Mouse (Mus musculus): ENCODE measurements around the gene Zcchc2. TPM values are rescaled to one million over a fixed set of nuclear protein-coding genes. Genes with fewer than 3 reads are reported as not detected.

The Zcchc2 gene
- total RNA-seq, 2 experiments from 2014 or later = 5.1 to 8.4 TPM

- no peak for ATAC-seq (replicated peaks; ENCODE audit: low FRiP score, poor library complexity, severe bottlenecking)
Measured at GRCm38 (mm10) chr1:105984172-105984571, 6.0 kb upstream of the Zcchc2 start.

GRCm38 (mm10) chr1:105988171-105988570 lies 2.0 kb upstream of the Zcchc2 start:
- no peak for ATAC-seq (replicated peaks; ENCODE audit: low FRiP score, poor library complexity, severe bottlenecking)

GRCm38 (mm10) chr1:105988903-105989639 lies 1.1 kb upstream of the Zcchc2 start:
- no peak for ATAC-seq (replicated peaks; ENCODE audit: low FRiP score, poor library complexity, severe bottlenecking)

- ATAC-seq (replicated peaks; ENCODE audit: low FRiP score, poor library complexity, severe bottlenecking) = no peak
Measured at GRCm38 (mm10) chr1:105989640-105989984, 594 bp upstream of the Zcchc2 start.

- ATAC-seq (replicated peaks; ENCODE audit: low FRiP score, poor library complexity, severe bottlenecking) = peak; percentile 7; the same call in 1 of the 2 replicates
Measured at GRCm38 (mm10) chr1:105990911-105991761, 930 bp downstream of the Zcchc2 start.

- no peak for ATAC-seq (replicated peaks; ENCODE audit: low FRiP score, poor library complexity, severe bottlenecking)
Measured at GRCm38 (mm10) chr1:105991931-105992837, 2.0 kb downstream of the Zcchc2 start.

GRCm38 (mm10) chr1:105993196-105993595 lies 3.0 kb downstream of the Zcchc2 start:
- ATAC-seq (replicated peaks; ENCODE audit: low FRiP score, poor library complexity, severe bottlenecking) = no peak

GRCm38 (mm10) chr1:105993601-105994209 lies 3.5 kb downstream of the Zcchc2 start:
- ATAC-seq (replicated peaks; ENCODE audit: low FRiP score, poor library complexity, severe bottlenecking) = peak; percentile 76

GRCm38 (mm10) chr1:105995966-105996365 lies 5.8 kb downstream of the Zcchc2 start:
- ATAC-seq (replicated peaks; ENCODE audit: low FRiP score, poor library complexity, severe bottlenecking) = no peak

- no peak for ATAC-seq (replicated peaks; ENCODE audit: low FRiP score, poor library complexity, severe bottlenecking)
Measured at GRCm38 (mm10) chr1:105997282-105997681, 7.1 kb downstream of the Zcchc2 start.

GRCm38 (mm10) chr1:105999802-106000201 lies 9.6 kb downstream of the Zcchc2 start:
- no peak for ATAC-seq (replicated peaks; ENCODE audit: low FRiP score, poor library complexity, severe bottlenecking)

GRCm38 (mm10) chr1:106007581-106007980 lies 17.4 kb downstream of the Zcchc2 start:
- no peak for ATAC-seq (replicated peaks; ENCODE audit: low FRiP score, poor library complexity, severe bottlenecking)

GRCm38 (mm10) chr1:106011097-106011496 lies 20.9 kb downstream of the Zcchc2 start:
- no peak for ATAC-seq (replicated peaks; ENCODE audit: low FRiP score, poor library complexity, severe bottlenecking)

- no peak for ATAC-seq (replicated peaks; ENCODE audit: low FRiP score, poor library complexity, severe bottlenecking)
Measured at GRCm38 (mm10) chr1:106013759-106014158, 23.6 kb downstream of the Zcchc2 start.

GRCm38 (mm10) chr1:106016262-106016661 lies 26.1 kb downstream of the Zcchc2 start:
- ATAC-seq (replicated peaks; ENCODE audit: low FRiP score, poor library complexity, severe bottlenecking) = no peak

- no peak for ATAC-seq (replicated peaks; ENCODE audit: low FRiP score, poor library complexity, severe bottlenecking)
Measured at GRCm38 (mm10) chr1:106019854-106020253, 29.6 kb downstream of the Zcchc2 start.

- ATAC-seq (replicated peaks; ENCODE audit: low FRiP score, poor library complexity, severe bottlenecking) = no peak
Measured at GRCm38 (mm10) chr1:106022998-106023397, 32.8 kb downstream of the Zcchc2 start.

- no peak for ATAC-seq (replicated peaks; ENCODE audit: low FRiP score, poor library complexity, severe bottlenecking)
Measured at GRCm38 (mm10) chr1:106024254-106024653, 34.0 kb downstream of the Zcchc2 start.

- ATAC-seq (replicated peaks; ENCODE audit: low FRiP score, poor library complexity, severe bottlenecking) = no peak
Measured at GRCm38 (mm10) chr1:106024778-106025177, 34.6 kb downstream of the Zcchc2 start.

GRCm38 (mm10) chr1:106029769-106030168 lies 39.6 kb downstream of the Zcchc2 start:
- no peak for ATAC-seq (replicated peaks; ENCODE audit: low FRiP score, poor library complexity, severe bottlenecking)
